Mouse (Mus musculus): ENCODE measurements at regions not wholly inside any gene's neighbourhood (a gene's known extent, or its start where the extent isn't known, plus 50 kb on each side); places are given as distances from the start of the nearest gene placed in this dataset.
"Not testable (repeated sequence)": the region's sequence is repeated elsewhere in the genome, so short reads cannot be mapped to it uniquely, and the experiment has no call there.

- no peak overlapping the region for H3K9ac ChIP-seq
- H3K27ac ChIP-seq: no peak overlapping the region
- no peak overlapping the region for H3K4me2 ChIP-seq
- no peaks in the 10 kb centered on the region for H3K27me3 ChIP-seq
- ATAC-seq (replicated peaks; ENCODE audit: low FRiP score): no peak
- no peaks in the 10 kb centered on the region for H3K4me1 ChIP-seq
- no peaks in the 10 kb centered on the region for H3K36me3 ChIP-seq
- 62% methylated on average over 3 of the region's 3 CpGs for WGBS
- H3K9me3 ChIP-seq (replicated peaks): no peaks in the 10 kb centered on the region
- no peak overlapping the region for H3K4me3 ChIP-seq (replicated peaks)
These were observed 1467.7 kb downstream of the Zfp704 start for GRCm38 (mm10) chr3:8142190-8142589.

- ATAC-seq (replicated peaks; ENCODE audit: low FRiP score): 0 out of 2 replicates have a peak, but pooled peaks have one; percentile 29
- H3K27ac ChIP-seq: no peak overlapping the region
- H3K4me3 ChIP-seq (replicated peaks): no peak overlapping the region
- no peaks in the 10 kb centered on the region for H3K4me1 ChIP-seq
- no peak overlapping the region for H3K9ac ChIP-seq
- WGBS: 26% methylated on average over 2 of the region's 2 CpGs
- no peaks in the 10 kb centered on the region for H3K27me3 ChIP-seq
- H3K9me3 ChIP-seq (replicated peaks): no peaks in the 10 kb centered on the region
- no peaks in the 10 kb centered on the region for H3K36me3 ChIP-seq
- no peak overlapping the region for H3K4me2 ChIP-seq
These were observed 1468.2 kb downstream of the Zfp704 start for GRCm38 (mm10) chr3:8141664-8142084.

- not testable (repeated sequence) for H3K27me3 ChIP-seq; H3K4me3 ChIP-seq (replicated peaks); ATAC-seq (replicated peaks; ENCODE audit: low FRiP score); H3K36me3 ChIP-seq; H3K4me2 ChIP-seq; H3K9me3 ChIP-seq (replicated peaks); H3K27ac ChIP-seq; H3K4me1 ChIP-seq; H3K9ac ChIP-seq
- WGBS: 52% methylated on average over 1 of the region's 1 CpGs
These were observed 1486.2 kb downstream of the Zfp704 start for GRCm38 (mm10) chr3:8123641-8124040.

- Histone ChIP-seq H3K4me3 (replicated peaks) (no peak overlapping the region), H3K4me2 (no peak overlapping the region), H3K9ac (no peak overlapping the region), H3K9me3 (replicated peaks) (no peaks in the 10 kb centered on the region), H3K4me1 (no peaks in the 10 kb centered on the region), H3K36me3 (no peaks in the 10 kb centered on the region), H3K27me3 (no peaks in the 10 kb centered on the region), H3K27ac (no peak overlapping the region)
- ATAC-seq (replicated peaks; ENCODE audit: low FRiP score): no peak
- WGBS: 68% methylated on average over 3 of the region's 3 CpGs
These were observed 1486.7 kb downstream of the Zfp704 start for GRCm38 (mm10) chr3:8123141-8123540.

GRCm38 (mm10) chr3:8098291-8098690, 1478.0 kb upstream of the 1700008P02Rik start:
- Histone ChIP-seq H3K4me3 (replicated peaks) (no peak overlapping the region), H3K9me3 (replicated peaks) (no peaks in the 10 kb centered on the region), H3K27me3 (no peaks in the 10 kb centered on the region), H3K9ac (no peak overlapping the region), H3K4me2 (no peak overlapping the region), H3K36me3 (no peaks in the 10 kb centered on the region), H3K4me1 (no peaks in the 10 kb centered on the region), H3K27ac (no peak overlapping the region)
- no peak for ATAC-seq (replicated peaks; ENCODE audit: low FRiP score)
- WGBS: 83% methylated on average over 1 of the region's 1 CpGs

- Histone ChIP-seq H3K9me3 (replicated peaks) (no peaks in the 10 kb centered on the region), H3K4me2 (no peak overlapping the region), H3K36me3 (no peaks in the 10 kb centered on the region), H3K9ac (no peak overlapping the region), H3K4me3 (replicated peaks) (no peak overlapping the region), H3K27ac (no peak overlapping the region), H3K27me3 (no peaks in the 10 kb centered on the region), H3K4me1 (no peaks in the 10 kb centered on the region)
- 74% methylated on average over 2 of the region's 2 CpGs for WGBS
- ATAC-seq (replicated peaks; ENCODE audit: low FRiP score): no peak
These were observed 1464.5 kb upstream of the 1700008P02Rik start for GRCm38 (mm10) chr3:8084749-8085148.

- ATAC-seq (replicated peaks; ENCODE audit: low FRiP score): no peak
- Histone ChIP-seq H3K9ac (no peak overlapping the region), H3K4me1 (no peaks in the 10 kb centered on the region), H3K27ac (no peak overlapping the region), H3K27me3 (no peaks in the 10 kb centered on the region), H3K4me3 (replicated peaks) (no peak overlapping the region), H3K4me2 (no peak overlapping the region), H3K36me3 (no peaks in the 10 kb centered on the region), H3K9me3 (replicated peaks) (no peaks in the 10 kb centered on the region)
These were observed 1433.5 kb upstream of the 1700008P02Rik start for GRCm38 (mm10) chr3:8053711-8054110.

- Histone ChIP-seq H3K4me2 (no peak overlapping the region), H3K9ac (no peak overlapping the region), H3K27ac (no peak overlapping the region), H3K9me3 (replicated peaks) (no peaks in the 10 kb centered on the region), H3K4me3 (replicated peaks) (no peak overlapping the region), H3K4me1 (no peaks in the 10 kb centered on the region), H3K36me3 (no peaks in the 10 kb centered on the region), H3K27me3 (no peaks in the 10 kb centered on the region)
- ATAC-seq (replicated peaks; ENCODE audit: low FRiP score): no peak
- 84% methylated on average over 4 of the region's 4 CpGs for WGBS
These were observed 1430.9 kb upstream of the 1700008P02Rik start for GRCm38 (mm10) chr3:8051167-8051566.

- Histone ChIP-seq H3K4me3 (replicated peaks) (no peak overlapping the region), H3K9me3 (replicated peaks) (no peaks in the 10 kb centered on the region), H3K36me3 (no peaks in the 10 kb centered on the region), H3K4me1 (no peaks in the 10 kb centered on the region), H3K27ac (no peak overlapping the region), H3K9ac (no peak overlapping the region), H3K4me2 (no peak overlapping the region), H3K27me3 (no peaks in the 10 kb centered on the region)
- 74% methylated on average over 1 of the region's 1 CpGs for whole genome bisulfite sequencing
- ATAC-seq (replicated peaks; ENCODE audit: low FRiP score): no peak
These were observed 1429.5 kb upstream of the 1700008P02Rik start for GRCm38 (mm10) chr3:8049706-8050105.

- WGBS: 61% methylated on average over 3 of the region's 3 CpGs
- no peak overlapping the region for H3K27ac ChIP-seq
- no peak for ATAC-seq (replicated peaks; ENCODE audit: low FRiP score)
These were observed 1426.1 kb upstream of the 1700008P02Rik start for GRCm38 (mm10) chr3:8046348-8046747.

GRCm38 (mm10) chr3:8036697-8037096, 1416.5 kb upstream of the 1700008P02Rik start:
- Histone ChIP-seq H3K27ac (no peak overlapping the region), H3K27me3 (no peaks in the 10 kb centered on the region), H3K9me3 (replicated peaks) (no peaks in the 10 kb centered on the region), H3K9ac (no peak overlapping the region), H3K4me3 (replicated peaks) (no peak overlapping the region), H3K4me2 (no peak overlapping the region), H3K4me1 (no peaks in the 10 kb centered on the region), H3K36me3 (no peaks in the 10 kb centered on the region)
- WGBS: 31% methylated on average over 1 of the region's 1 CpGs
- no peak for ATAC-seq (replicated peaks; ENCODE audit: low FRiP score)

More at GRCm38 (mm10) chr3:8046348-8046747, 1426.1 kb upstream of the 1700008P02Rik start:
- H3K27me3 ChIP-seq: no peaks in the 10 kb centered on the region
- no peak overlapping the region for H3K4me3 ChIP-seq (replicated peaks)
- H3K4me2 ChIP-seq: no peak overlapping the region
- no peaks in the 10 kb centered on the region for H3K9me3 ChIP-seq (replicated peaks)
- no peaks in the 10 kb centered on the region for H3K36me3 ChIP-seq
- no peaks in the 10 kb centered on the region for H3K4me1 ChIP-seq
- H3K9ac ChIP-seq: no peak overlapping the region

- Histone ChIP-seq H3K27ac (no peak overlapping the region), H3K9ac (no peak overlapping the region), H3K27me3 (no peaks in the 10 kb centered on the region), H3K9me3 (replicated peaks) (no peaks in the 10 kb centered on the region), H3K36me3 (no peaks in the 10 kb centered on the region), H3K4me3 (replicated peaks) (no peak overlapping the region), H3K4me1 (no peaks in the 10 kb centered on the region), H3K4me2 (no peak overlapping the region)
- ATAC-seq (replicated peaks; ENCODE audit: low FRiP score): peak; percentile 60; the same call in 1 of the 2 replicates
- 59% methylated on average over 14 of the region's 14 CpGs for WGBS
These were observed 1415.0 kb upstream of the 1700008P02Rik start for GRCm38 (mm10) chr3:8035091-8035729.
